Mouse (Mus musculus): Measurements from ENCODE around the gene Ppox. TPM values are rescaled to one million over a fixed set of nuclear protein-coding genes. Genes with fewer than 3 reads are reported as not detected.

Gene Ppox
- polyA plus RNA-seq, 1 experiment = 24.3 TPM

DNA sequence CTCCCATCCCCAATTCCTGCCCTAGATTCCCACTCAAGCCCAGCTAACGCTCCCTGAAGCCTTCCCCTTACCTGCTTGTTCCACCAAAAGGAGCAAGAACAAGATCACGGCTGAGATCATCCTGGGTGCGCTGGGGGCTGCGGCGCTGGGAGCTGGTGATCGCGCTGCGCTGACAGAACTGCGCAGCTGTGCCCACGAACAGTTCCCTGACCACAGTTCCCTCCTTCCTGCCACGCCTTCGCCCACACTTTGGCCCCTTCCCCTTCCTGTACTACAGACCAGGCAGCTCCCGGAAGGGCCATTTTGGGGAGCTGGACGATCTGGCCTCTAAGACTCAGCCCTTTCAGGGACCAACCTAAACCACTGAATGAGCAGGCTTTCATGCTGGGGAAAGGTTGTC lies 46.9 kb downstream of the Ppox start, which contains the start of gene Fcer1g:
TSS of gene Fcer1g (minus strand) at position 240 of the 400 bp plus-strand sequence.
- Histone ChIP-seq H3K4me1 (ENCODE audit: control insufficient read depth, insufficient read depth, low read length) (no peaks in the 10 kb centered on the region), H3K27ac (ENCODE audit: insufficient read depth, low read length) (0 out of 2 replicates have a peak within 1 kb of the TSS, but pooled peaks have one; percentile 31), H3K4me3 (ENCODE audit: insufficient read depth, low read length) (no peak within 1 kb of the TSS)
- no peak for TF ChIP-seq POLR2A (IDR thresholded peaks at IDR 0.05; ENCODE audit: low read depth, low read length)
- no peak for TF ChIP-seq CTCF (IDR thresholded peaks at IDR 0.05; ENCODE audit: borderline replicate concordance, insufficient read depth, low read length)

DNA sequence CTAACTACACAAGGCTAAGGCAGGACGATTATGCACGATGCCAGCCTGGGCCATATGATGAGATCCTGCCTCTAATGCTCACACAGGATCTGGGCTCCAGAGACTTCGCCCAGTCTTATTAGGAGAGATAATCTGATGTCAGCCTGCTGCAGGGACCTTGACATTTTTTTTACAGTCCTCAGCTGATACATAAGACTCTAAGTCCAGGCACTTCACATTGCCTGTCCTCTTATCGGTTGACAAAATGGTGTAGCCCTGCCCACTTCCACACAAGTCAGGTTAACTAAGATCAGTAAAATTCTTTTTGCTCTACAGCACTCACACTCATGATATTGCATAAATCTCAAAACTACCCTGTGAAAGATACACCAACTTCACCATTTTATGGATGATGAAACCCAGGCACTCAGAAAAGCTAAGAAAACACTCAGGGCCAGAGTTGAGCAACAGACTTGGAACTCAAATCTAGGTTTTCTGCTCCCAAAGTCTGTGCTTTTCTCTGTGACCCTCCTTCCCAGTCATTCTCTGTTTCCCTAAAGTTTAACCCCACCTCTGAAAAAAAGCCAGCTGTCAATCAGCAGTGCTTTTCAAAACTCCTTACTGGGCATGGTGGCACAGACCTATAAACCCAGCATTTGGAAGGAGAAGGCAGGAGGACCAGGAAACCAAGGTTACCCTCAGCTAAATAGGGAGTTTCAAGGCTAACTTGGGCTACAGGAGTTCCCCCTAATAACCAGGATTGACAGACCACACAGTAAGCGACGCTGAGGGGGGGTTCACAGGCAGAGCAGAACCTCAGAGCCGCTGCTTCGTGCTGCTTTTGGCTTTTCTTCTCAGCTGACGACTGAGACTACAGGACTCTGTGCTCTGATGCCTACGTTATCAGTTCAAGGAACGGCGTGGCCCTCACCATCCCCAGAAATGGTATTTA lies 47.9 kb downstream of the Ppox start:
- H3K4me3 ChIP-seq (ENCODE audit: insufficient read depth, low read length) = no peak overlapping the region
- 0 out of 2 replicates have a peak overlapping the region, but pooled peaks have one; percentile 31 for H3K27ac ChIP-seq (ENCODE audit: insufficient read depth, low read length)
- no peaks in the 10 kb centered on the region for H3K4me1 ChIP-seq (ENCODE audit: control insufficient read depth, insufficient read depth, low read length)
- TF ChIP-seq CTCF (IDR thresholded peaks at IDR 0.05; ENCODE audit: borderline replicate concordance, insufficient read depth, low read length) (no peak), POLR2A (IDR thresholded peaks at IDR 0.05; ENCODE audit: low read depth, low read length) (no peak)

DNA sequence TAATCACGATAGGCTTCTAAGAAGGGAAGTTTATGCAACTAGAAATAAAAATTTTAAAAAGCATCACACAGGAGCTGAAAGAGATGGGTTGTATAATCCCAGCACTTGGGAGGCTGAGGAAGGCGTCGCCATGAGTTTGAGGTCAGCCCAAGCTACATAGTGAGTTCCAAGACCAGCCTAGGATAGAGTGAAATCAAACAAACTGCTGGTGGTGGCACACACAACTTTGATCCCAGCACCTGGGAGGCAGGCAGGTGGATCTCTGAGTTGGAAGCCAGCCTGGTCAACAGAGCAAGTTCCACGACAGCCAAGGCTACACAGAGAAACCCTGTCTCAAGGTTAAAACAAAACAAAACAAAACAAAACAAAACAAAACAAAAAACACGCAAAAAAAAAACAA lies 48.6 kb downstream of the Ppox start:
- Histone ChIP-seq H3K4me1 (ENCODE audit: control insufficient read depth, insufficient read depth, low read length) (no peaks in the 10 kb centered on the region), H3K4me3 (ENCODE audit: insufficient read depth, low read length) (no peak overlapping the region), H3K27ac (ENCODE audit: insufficient read depth, low read length) (no peak overlapping the region)
- TF ChIP-seq POLR2A (IDR thresholded peaks at IDR 0.05; ENCODE audit: low read depth, low read length) (no peak), CTCF (IDR thresholded peaks at IDR 0.05; ENCODE audit: borderline replicate concordance, insufficient read depth, low read length) (no peak)

DNA sequence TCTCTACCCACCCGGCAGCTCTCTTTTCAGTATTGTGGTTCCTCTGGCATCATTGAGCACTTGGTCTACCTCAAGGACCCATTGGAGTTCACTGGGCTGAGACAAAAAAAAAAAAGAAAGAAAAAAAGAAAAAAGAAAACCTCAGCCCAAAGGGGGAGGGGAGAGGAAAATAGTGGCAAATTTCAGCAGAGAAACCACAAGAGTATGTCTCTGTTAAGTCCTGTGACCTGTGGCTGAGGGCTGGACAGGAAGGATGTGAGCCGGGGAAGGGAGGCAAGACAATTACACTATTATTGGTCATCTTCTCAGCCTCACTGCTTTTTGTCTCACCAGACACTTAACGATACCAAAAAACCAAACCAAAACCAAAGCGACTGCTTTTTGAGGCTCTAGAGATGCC lies 49.1 kb downstream of the Ppox start:
- Histone ChIP-seq H3K4me3 (ENCODE audit: insufficient read depth, low read length) (no peak overlapping the region), H3K4me1 (ENCODE audit: control insufficient read depth, insufficient read depth, low read length) (no peaks in the 10 kb centered on the region), H3K27ac (ENCODE audit: insufficient read depth, low read length) (no peak overlapping the region)
- TF ChIP-seq POLR2A (IDR thresholded peaks at IDR 0.05; ENCODE audit: low read depth, low read length) (no peak), CTCF (IDR thresholded peaks at IDR 0.05; ENCODE audit: borderline replicate concordance, insufficient read depth, low read length) (no peak)

GRCm38 (mm10) chr1:171230215-171230614 lies 50.8 kb downstream of the Ppox start:
- H3K27ac ChIP-seq (ENCODE audit: insufficient read depth, low read length) = no peak overlapping the region
- H3K4me3 ChIP-seq (ENCODE audit: insufficient read depth, low read length) = no peak overlapping the region
- TF ChIP-seq POLR2A (IDR thresholded peaks at IDR 0.05; ENCODE audit: low read depth, low read length) (no peak), CTCF (IDR thresholded peaks at IDR 0.05; ENCODE audit: borderline replicate concordance, insufficient read depth, low read length) (no peak)
- no peaks in the 10 kb centered on the region for H3K4me1 ChIP-seq (ENCODE audit: control insufficient read depth, insufficient read depth, low read length)

DNA sequence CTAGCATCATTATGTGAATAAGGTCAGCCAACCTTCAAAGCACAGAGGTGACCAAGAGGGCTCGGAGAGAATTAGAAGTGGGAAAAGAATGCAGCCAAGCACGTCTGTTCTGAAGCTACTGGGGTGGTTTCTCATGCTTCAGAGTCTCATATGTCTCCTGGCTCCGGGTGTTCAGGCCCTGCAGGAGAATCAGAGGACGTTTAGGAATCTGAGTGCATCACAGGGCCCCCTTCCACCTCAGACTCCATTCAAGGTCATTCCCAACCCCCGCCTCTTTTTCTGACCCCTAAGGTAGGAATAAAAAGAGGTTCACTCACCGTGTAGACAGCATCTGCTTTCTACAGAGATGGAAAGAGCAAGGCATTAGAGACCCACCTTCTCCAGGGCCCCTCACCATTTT lies 51.2 kb downstream of the Ppox start:
- H3K27ac ChIP-seq (ENCODE audit: insufficient read depth, low read length) = no peak overlapping the region

DNA sequence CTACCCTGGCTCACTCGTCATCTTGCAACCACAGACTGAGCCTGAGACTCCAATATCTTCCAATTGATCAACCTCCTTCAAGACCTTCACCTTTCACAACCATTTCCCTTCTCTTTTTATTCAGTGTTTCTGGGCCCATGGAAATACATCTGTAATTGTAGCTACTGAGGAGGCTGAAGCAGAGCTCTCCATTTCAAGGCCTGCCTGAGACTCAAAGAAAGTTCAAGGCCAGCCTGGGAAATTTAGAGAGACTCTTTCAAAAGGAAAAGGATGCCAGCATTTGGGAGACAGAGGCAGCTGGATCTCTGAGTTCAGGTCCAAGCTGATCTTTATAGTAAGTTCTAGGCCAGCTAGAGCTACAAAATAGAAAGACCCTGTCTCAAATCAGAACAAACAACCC lies 53.1 kb downstream of the Ppox start:
- Histone ChIP-seq H3K27ac (ENCODE audit: insufficient read depth, low read length) (no peak overlapping the region), H3K4me1 (ENCODE audit: control insufficient read depth, insufficient read depth, low read length) (no peaks in the 10 kb centered on the region), H3K4me3 (ENCODE audit: insufficient read depth, low read length) (no peak overlapping the region)
- no peak for TF ChIP-seq CTCF (IDR thresholded peaks at IDR 0.05; ENCODE audit: borderline replicate concordance, insufficient read depth, low read length)
- no peak for TF ChIP-seq POLR2A (IDR thresholded peaks at IDR 0.05; ENCODE audit: low read depth, low read length)

More for the DNA sequence above, 51.2 kb downstream of the Ppox start:
- Histone ChIP-seq H3K4me3 (ENCODE audit: insufficient read depth, low read length) (no peak overlapping the region), H3K4me1 (ENCODE audit: control insufficient read depth, insufficient read depth, low read length) (no peaks in the 10 kb centered on the region)
- no peak for TF ChIP-seq CTCF (IDR thresholded peaks at IDR 0.05; ENCODE audit: borderline replicate concordance, insufficient read depth, low read length)
- TF ChIP-seq POLR2A (IDR thresholded peaks at IDR 0.05; ENCODE audit: low read depth, low read length) = no peak

DNA sequence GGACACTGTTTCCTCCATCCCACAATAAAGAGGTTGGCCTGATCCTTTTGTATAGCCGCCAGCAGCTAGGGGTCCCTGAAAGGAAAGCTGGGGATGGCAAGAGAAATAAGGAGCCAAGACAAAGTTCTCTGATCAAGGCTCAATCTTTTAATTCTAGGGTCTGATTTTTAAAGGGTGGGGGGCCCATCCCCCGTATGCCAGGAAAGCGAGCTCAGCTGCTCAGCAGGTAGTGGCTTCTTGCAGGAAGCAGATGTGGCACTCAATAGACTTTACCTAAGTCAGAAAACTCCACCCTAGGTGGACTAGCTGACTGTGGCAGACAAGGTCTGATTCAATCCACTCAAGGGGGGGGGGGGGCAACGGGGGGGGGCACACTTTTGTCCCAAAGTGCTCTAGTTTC lies 54.2 kb downstream of the Ppox start:
- Histone ChIP-seq H3K27ac (ENCODE audit: insufficient read depth, low read length) (no peak overlapping the region), H3K4me3 (ENCODE audit: insufficient read depth, low read length) (no peak overlapping the region), H3K4me1 (ENCODE audit: control insufficient read depth, insufficient read depth, low read length) (no peaks in the 10 kb centered on the region)
- TF ChIP-seq POLR2A (IDR thresholded peaks at IDR 0.05; ENCODE audit: low read depth, low read length) (no peak), CTCF (IDR thresholded peaks at IDR 0.05; ENCODE audit: borderline replicate concordance, insufficient read depth, low read length) (no peak)

Other genes with a start within 250 kb of the Ppox start
- 3.9 TPM in 1 of 2 replicates, not detected in the other for gene Fcgr3, start 216.3 kb downstream of the Ppox start, polyA plus RNA-seq (2011; ENCODE audit: insufficient read length, low read depth, missing spikeins)
- 2.4 and 2.5 TPM in 2 replicates for gene Cfap126, start 167.3 kb downstream of the Ppox start, polyA plus RNA-seq (2011; ENCODE audit: insufficient read length, low read depth, missing spikeins)
- 297 and 334 TPM in 2 replicates for gene Sdhc, start 130.6 kb downstream of the Ppox start, polyA plus RNA-seq (2011; ENCODE audit: insufficient read length, low read depth, missing spikeins)
- gene Mpz, start 130.5 kb downstream of the Ppox start, polyA plus RNA-seq (2011; ENCODE audit: insufficient read length, low read depth, missing spikeins) = 1.2 TPM in 1 of 2 replicates, not detected in the other
- gene Pcp4l1, start 84.9 kb downstream of the Ppox start, polyA plus RNA-seq (2011; ENCODE audit: insufficient read length, low read depth, missing spikeins) = 6.2 and 12.2 TPM in 2 replicates
- gene Nr1i3, start 67.2 kb downstream of the Ppox start, polyA plus RNA-seq (2011; ENCODE audit: insufficient read length, low read depth, missing spikeins) = not detected in 2 replicates
- gene Tomm40l, start 58.7 kb downstream of the Ppox start, polyA plus RNA-seq (2011; ENCODE audit: insufficient read length, low read depth, missing spikeins) = 26.9 and 29.9 TPM in 2 replicates
- 1.2 and 1.3 TPM in 2 replicates for gene Apoa2, start 56.1 kb downstream of the Ppox start, polyA plus RNA-seq (2011; ENCODE audit: insufficient read length, low read depth, missing spikeins)
- 1.6 and 7.1 TPM in 2 replicates for gene Fcer1g, start 46.8 kb downstream of the Ppox start, polyA plus RNA-seq (2011; ENCODE audit: insufficient read length, low read depth, missing spikeins)
- 24.3 and 25.8 TPM in 2 replicates for gene Adamts4, start 30.8 kb downstream of the Ppox start, polyA plus RNA-seq (2011; ENCODE audit: insufficient read length, low read depth, missing spikeins)
- 226 and 234 TPM in 2 replicates for gene Ndufs2, start 29.8 kb downstream of the Ppox start, polyA plus RNA-seq (2011; ENCODE audit: insufficient read length, low read depth, missing spikeins)
- 53.2 and 55.1 TPM in 2 replicates for gene B4galt3, start 10.9 kb downstream of the Ppox start, polyA plus RNA-seq (2011; ENCODE audit: insufficient read length, low read depth, missing spikeins)
- 36.8 and 59.0 TPM in 2 replicates for gene Usp21, start 6.8 kb upstream of the Ppox start, polyA plus RNA-seq (2011; ENCODE audit: insufficient read length, low read depth, missing spikeins)
- gene Ufc1, start 13.8 kb upstream of the Ppox start, polyA plus RNA-seq (2011; ENCODE audit: insufficient read length, low read depth, missing spikeins) = 77.8 and 81.9 TPM in 2 replicates
- gene Dedd, start 48.0 kb upstream of the Ppox start, polyA plus RNA-seq (2011; ENCODE audit: insufficient read length, low read depth, missing spikeins) = 43.1 and 53.2 TPM in 2 replicates
- gene Nit1, start 64.5 kb upstream of the Ppox start, polyA plus RNA-seq (2011; ENCODE audit: insufficient read length, low read depth, missing spikeins) = 33.6 and 36.9 TPM in 2 replicates
- gene Pfdn2, start 64.5 kb upstream of the Ppox start, polyA plus RNA-seq (2011; ENCODE audit: insufficient read length, low read depth, missing spikeins) = 97.0 and 103 TPM in 2 replicates
- not detected in 2 replicates for gene Klhdc9, start 79.6 kb upstream of the Ppox start, polyA plus RNA-seq (2011; ENCODE audit: insufficient read length, low read depth, missing spikeins)
- gene Nectin4, start 88.9 kb upstream of the Ppox start, polyA plus RNA-seq (2011; ENCODE audit: insufficient read length, low read depth, missing spikeins) = 0.15 TPM in 1 of 2 replicates, not detected in the other
- gene Arhgap30, start 107.8 kb upstream of the Ppox start, polyA plus RNA-seq (2011; ENCODE audit: insufficient read length, low read depth, missing spikeins) = 0.47 TPM in 1 of 2 replicates, not detected in the other
- gene Usf1, start 130.1 kb upstream of the Ppox start, polyA plus RNA-seq (2011; ENCODE audit: insufficient read length, low read depth, missing spikeins) = 28.3 and 37.3 TPM in 2 replicates
- 1.9 TPM in 1 of 2 replicates, not detected in the other for gene Tstd1, start 137.7 kb upstream of the Ppox start, polyA plus RNA-seq (2011; ENCODE audit: insufficient read length, low read depth, missing spikeins)
- gene F11r, start 156.3 kb upstream of the Ppox start, polyA plus RNA-seq (2011; ENCODE audit: insufficient read length, low read depth, missing spikeins) = 7.4 and 9.4 TPM in 2 replicates
- 4.0 and 6.1 TPM in 2 replicates for gene Alyref2, start 222.3 kb upstream of the Ppox start, polyA plus RNA-seq (2011; ENCODE audit: insufficient read length, low read depth, missing spikeins)

Data from embryonic fibroblast, embryonic 13.5 days (primary cell).